Mouse (Mus musculus) ES-Bruce4 (cell line): Measurements from ENCODE around the gene Coq9.

Source experiments
- CTCF ChIP-seq: IDR thresholded peaks from one replicate; pipeline ENCODE4 v1.8.1; 2011; ENCODE audit warnings: low read depth, low read length
- EP300 ChIP-seq: IDR thresholded peaks from 2 replicates; pipeline ENCODE4 v1.6.1; 2011; ENCODE audit warnings: low read depth, low read length; ENCODE audit not compliant: insufficient read depth
- POLR2A ChIP-seq: IDR thresholded peaks from one replicate; pipeline ENCODE4 v1.8.1; 2011; ENCODE audit warnings: low read length; ENCODE audit not compliant: insufficient read depth

GRCm38 (mm10) chr8:94901031-94901430 lies 62.9 kb downstream of the Coq9 start:
- no peak for TF ChIP-seq EP300
- TF ChIP-seq POLR2A, result no peak
- no peak for TF ChIP-seq CTCF
